Mouse (Mus musculus) testis, adult 2 months (tissue): Measurements from ENCODE around the gene Dnajc27. TPM values are rescaled to one million over a fixed set of nuclear protein-coding genes. Genes with fewer than 3 reads are reported as not detected.

Experiments used
- H3K27ac ChIP-seq: fragments of 200-500 bp; 2 replicates; pipeline ENCODE4 v1.5.1; 2012; ENCODE audit warnings: low read depth, low read length; ENCODE audit not compliant: control insufficient read depth, insufficient read depth
- H3K27me3 ChIP-seq: fragments of 200-500 bp; 2 replicates; pipeline ENCODE4 v1.6.1; 2012; ENCODE audit warnings: mild to moderate bottlenecking, low read length, moderate library complexity; ENCODE audit not compliant: control insufficient read depth, insufficient read depth
- H3K36me3 ChIP-seq: fragments of 200-500 bp; 2 replicates; pipeline ENCODE4 v1.6.1; 2012; ENCODE audit warnings: mild to moderate bottlenecking, low read length; ENCODE audit not compliant: control insufficient read depth, insufficient read depth
- H3K4me1 ChIP-seq: fragments of 200-500 bp; 2 replicates; pipeline ENCODE4 v1.6.1; 2012; ENCODE audit warnings: low read length; ENCODE audit not compliant: control insufficient read depth, insufficient read depth
- H3K4me3 ChIP-seq: fragments of 200-500 bp; 2 replicates; pipeline ENCODE4 v1.5.1; 2012; ENCODE audit warnings: low read depth, mild to moderate bottlenecking, low read length, moderate library complexity, mixed read lengths; ENCODE audit not compliant: control insufficient read depth
- CTCF ChIP-seq: fragments of 200-500 bp; IDR thresholded peaks from 2 replicates; pipeline ENCODE4 v1.5.1; 2012; ENCODE audit warnings: low read depth, mild to moderate bottlenecking, inconsistent platforms, low read length, moderate library complexity; ENCODE audit not compliant: control insufficient read depth, insufficient read depth, insufficient replicate concordance
- POLR2A ChIP-seq: fragments of 200-500 bp; IDR thresholded peaks from 2 replicates; pipeline ENCODE4 v1.6.1; 2012; ENCODE audit warnings: low read depth, mild to moderate bottlenecking, inconsistent platforms, low read length, moderate library complexity; ENCODE audit not compliant: control insufficient read depth
- polyA plus RNA-seq: library from polyadenylated mRNA; depleted of rRNA; stranded (reverse); fragments of >200 nt; gene quantifications from 2 replicates; pipeline ENCODE4 v1.2.3, GENCODE M21; 2012

Gene Dnajc27
- polyA plus RNA-seq, 1 experiment = 99.1 TPM

- TF ChIP-seq CTCF = no peak
- no peak for TF ChIP-seq POLR2A
- Histone ChIP-seq H3K27me3 (no peaks in the 10 kb centered on the region), H3K27ac (no peak overlapping the region), H3K4me3 (no peak overlapping the region), H3K4me1 (no peaks in the 10 kb centered on the region), H3K36me3 (no peaks in the 10 kb centered on the region)
Measured at GRCm38 (mm10) chr12:4045992-4046391, 36.4 kb upstream of the Dnajc27 start.

- TF ChIP-seq POLR2A (no peak), CTCF (no peak)
- Histone ChIP-seq H3K4me3 (no peak overlapping the region), H3K4me1 (no peaks in the 10 kb centered on the region), H3K27ac (no peak overlapping the region), H3K36me3 (no peaks in the 10 kb centered on the region), H3K27me3 (no peaks in the 10 kb centered on the region)
Measured at GRCm38 (mm10) chr12:4048031-4048430, 34.4 kb upstream of the Dnajc27 start.

- TF ChIP-seq CTCF (no peak), POLR2A (no peak)
- Histone ChIP-seq H3K4me1 (no peaks in the 10 kb centered on the region), H3K36me3 (no peaks in the 10 kb centered on the region), H3K27ac (no peak overlapping the region), H3K27me3 (no peaks in the 10 kb centered on the region), H3K4me3 (no peak overlapping the region)
Measured at GRCm38 (mm10) chr12:4050861-4051425, 31.4 kb upstream of the Dnajc27 start.

GRCm38 (mm10) chr12:4053643-4054042 is 28.7 kb upstream of the Dnajc27 start:
- Histone ChIP-seq H3K27me3 (no peaks in the 10 kb centered on the region), H3K4me3 (no peak overlapping the region), H3K27ac (no peak overlapping the region), H3K36me3 (no peaks in the 10 kb centered on the region), H3K4me1 (no peaks in the 10 kb centered on the region)
- TF ChIP-seq POLR2A (no peak), CTCF (no peak)

GRCm38 (mm10) chr12:4054845-4055244 is 27.5 kb upstream of the Dnajc27 start:
- Histone ChIP-seq H3K4me3 (no peak overlapping the region), H3K27ac (no peak overlapping the region), H3K4me1 (no peaks in the 10 kb centered on the region), H3K36me3 (no peaks in the 10 kb centered on the region), H3K27me3 (no peaks in the 10 kb centered on the region)
- TF ChIP-seq CTCF (no peak), POLR2A (no peak)

GRCm38 (mm10) chr12:4058321-4058720 is 24.1 kb upstream of the Dnajc27 start:
- Histone ChIP-seq H3K27me3 (no peaks in the 10 kb centered on the region), H3K4me3 (no peak overlapping the region), H3K4me1 (no peaks in the 10 kb centered on the region), H3K36me3 (no peaks in the 10 kb centered on the region), H3K27ac (no peak overlapping the region)
- TF ChIP-seq POLR2A = no peak
- no peak for TF ChIP-seq CTCF

GRCm38 (mm10) chr12:4059683-4060082 is 22.7 kb upstream of the Dnajc27 start:
- Histone ChIP-seq H3K27me3 (no peaks in the 10 kb centered on the region), H3K36me3 (no peaks in the 10 kb centered on the region), H3K4me1 (no peaks in the 10 kb centered on the region), H3K27ac (no peak overlapping the region), H3K4me3 (no peak overlapping the region)
- TF ChIP-seq POLR2A (no peak), CTCF (no peak)

- H3K27me3 ChIP-seq = no peaks in the 10 kb centered on the region
- no peaks in the 10 kb centered on the region; the same call in 1 of the 2 replicates for H3K4me1 ChIP-seq
- TF ChIP-seq CTCF (no peak), POLR2A (no peak)
- no peak overlapping the region for H3K27ac ChIP-seq
- H3K36me3 ChIP-seq = no peaks in the 10 kb centered on the region
- H3K4me3 ChIP-seq = no peak overlapping the region
Measured at GRCm38 (mm10) chr12:4065498-4065897, 16.9 kb upstream of the Dnajc27 start.
